Mouse (Mus musculus): ENCODE results near the gene Gm11549. TPM values are rescaled to one million over a fixed set of nuclear protein-coding genes. Genes with fewer than 3 reads are reported as not detected.
A peak's percentile ranks its signal among the peaks of the same experiment; 100 is the strongest.

Gm11549 gene
- 0.05 TPM in 1 of 2 replicates, not detected in the other for polyA plus RNA-seq (2015; fragmentation: Nextera tagmentation; extraction: Ambion mirVana)

DNA sequence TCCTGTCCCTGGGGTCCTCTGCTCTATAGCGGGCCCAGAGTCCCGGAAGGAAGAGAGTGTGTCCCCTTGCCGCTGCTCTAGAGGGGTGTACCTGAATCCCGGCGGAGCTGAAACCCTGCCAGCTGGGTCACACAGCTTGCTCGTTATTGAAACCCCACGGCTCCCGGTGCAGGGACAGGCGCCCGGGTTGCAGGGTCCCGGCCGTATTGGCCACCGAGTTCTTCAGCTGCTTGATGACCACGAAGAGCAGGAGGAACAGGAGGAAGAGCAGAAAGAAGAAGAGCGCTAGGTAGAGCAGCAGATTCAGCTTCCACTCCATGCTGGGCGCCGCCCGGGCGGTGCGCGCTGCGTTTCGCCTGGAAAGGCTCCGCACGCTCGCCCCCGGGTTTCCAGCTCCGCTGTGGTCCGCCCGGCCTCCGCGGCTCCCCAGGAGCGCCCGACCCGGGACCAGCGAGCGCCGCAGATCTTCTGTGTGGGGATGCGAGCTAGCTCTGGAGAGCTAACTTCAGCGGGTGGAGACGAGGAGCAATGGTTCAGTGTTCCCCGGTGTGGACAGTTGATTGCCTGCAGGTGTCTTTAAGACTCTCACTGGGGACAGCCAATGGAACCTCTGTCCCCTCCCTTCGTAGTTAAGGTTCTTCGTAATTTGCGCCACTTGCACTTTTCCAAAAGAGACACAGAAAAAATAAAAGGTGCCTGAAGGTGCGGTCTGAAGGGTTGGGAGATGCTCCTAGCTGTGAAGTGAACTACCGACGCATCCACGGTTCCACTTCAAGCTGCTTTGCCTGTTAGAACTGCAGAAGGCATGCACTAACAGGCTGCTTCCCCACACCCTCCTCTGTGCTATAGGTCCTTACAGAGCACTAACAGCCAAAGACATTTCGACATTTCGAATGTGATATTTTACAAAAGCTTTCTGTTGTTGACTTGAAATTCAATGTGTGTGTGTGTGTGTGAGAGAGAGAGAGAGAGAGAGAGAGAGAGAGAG is at the start of gene Gm11549:
Gene Gm11549, minus strand, starts transcription at position 741 of the 988 bp plus-strand sequence.
- H3K27ac ChIP-seq (replicated peaks), result no peak within 1 kb of the TSS
- H3K27me3 ChIP-seq, result peaks cover 33% of the 10 kb centered on the region
- peak within 1 kb of the TSS; percentile 12; the same call in 1 of the 2 replicates for H3K9ac ChIP-seq
- H3K4me2 ChIP-seq (replicated peaks), result peak within 1 kb of the TSS; percentile 95
- H3K36me3 ChIP-seq, result no peaks in the 10 kb centered on the region
- peaks cover 9% of the 10 kb centered on the region for H3K4me1 ChIP-seq
- peak within 1 kb of the TSS; percentile 47 for H3K4me3 ChIP-seq (replicated peaks)
- no peaks in the 10 kb centered on the region for H3K9me3 ChIP-seq (replicated peaks)
- 1% methylated on average over 49 of the region's 51 CpGs for WGBS
- ATAC-seq (ENCODE audit: insufficient number of reproducible peaks, low FRiP score, low TSS enrichment, low read depth), result 0 out of 2 replicates have a peak, but pooled peaks have one; percentile 24

DNA sequence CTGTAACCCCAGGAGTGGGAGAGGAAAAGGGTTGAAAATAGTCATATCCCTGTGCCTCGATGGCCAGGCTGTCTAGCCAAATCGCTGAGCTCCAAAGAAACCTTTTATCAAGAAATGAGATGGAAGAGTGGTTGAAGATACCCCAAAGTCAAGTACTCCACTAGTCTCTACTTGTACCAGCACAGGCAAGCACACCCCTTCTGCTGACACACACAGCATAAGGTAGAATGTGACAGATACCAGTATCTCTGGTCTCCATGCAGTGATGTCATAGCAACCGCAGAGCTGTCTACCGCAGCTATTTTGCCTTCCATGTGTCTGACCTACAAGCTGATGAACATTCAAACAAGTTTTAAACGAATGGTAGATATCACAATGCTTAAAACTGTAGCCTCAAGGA is 48.2 kb upstream of the Gm11549 start:
- peak overlapping the region; percentile 83 for H3K4me3 ChIP-seq (replicated peaks)
- ATAC-seq (ENCODE audit: insufficient number of reproducible peaks, low FRiP score, low TSS enrichment, low read depth), result no peak
- peaks cover 24% of the 10 kb centered on the region for H3K4me1 ChIP-seq
- H3K36me3 ChIP-seq, result peaks cover 43% of the 10 kb centered on the region
- 87% methylated on average over 5 of the region's 5 CpGs for WGBS
- no peaks in the 10 kb centered on the region for H3K9me3 ChIP-seq (replicated peaks)
- no peak overlapping the region for H3K9ac ChIP-seq
- peak overlapping the region; percentile 86 for H3K4me2 ChIP-seq (replicated peaks)
- H3K27ac ChIP-seq (replicated peaks), result no peak overlapping the region
- H3K27me3 ChIP-seq, result no peaks in the 10 kb centered on the region

DNA sequence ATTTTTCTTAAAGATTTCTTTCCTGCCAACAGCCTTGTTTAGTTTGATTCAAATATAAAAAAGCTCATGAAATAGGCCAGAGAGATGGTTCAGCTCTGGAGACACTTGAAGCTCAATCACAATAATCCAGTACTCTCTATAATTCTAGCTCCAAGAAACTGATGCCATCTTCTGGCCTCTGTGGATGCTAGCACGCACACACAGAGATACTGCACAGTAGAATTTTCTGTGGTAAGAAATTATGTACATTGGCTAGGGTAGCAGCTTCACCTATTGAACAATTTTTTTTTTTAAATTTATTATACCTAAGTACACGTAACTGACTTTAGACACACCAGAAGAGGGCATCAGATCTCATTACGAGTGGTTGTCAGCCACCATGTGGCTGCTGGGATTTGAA is 42.1 kb upstream of the Gm11549 start:
- no peak overlapping the region for H3K4me2 ChIP-seq (replicated peaks)
- WGBS, result 90% methylated on average over 3 of the region's 3 CpGs
- no peak overlapping the region for H3K9ac ChIP-seq
- no peaks in the 10 kb centered on the region for H3K9me3 ChIP-seq (replicated peaks)
- no peaks in the 10 kb centered on the region for H3K4me1 ChIP-seq
- no peak overlapping the region for H3K4me3 ChIP-seq (replicated peaks)
- no peak overlapping the region for H3K27ac ChIP-seq (replicated peaks)
- ATAC-seq (ENCODE audit: insufficient number of reproducible peaks, low FRiP score, low TSS enrichment, low read depth), result no peak
- peaks cover 85% of the 10 kb centered on the region for H3K36me3 ChIP-seq
- no peaks in the 10 kb centered on the region for H3K27me3 ChIP-seq

DNA sequence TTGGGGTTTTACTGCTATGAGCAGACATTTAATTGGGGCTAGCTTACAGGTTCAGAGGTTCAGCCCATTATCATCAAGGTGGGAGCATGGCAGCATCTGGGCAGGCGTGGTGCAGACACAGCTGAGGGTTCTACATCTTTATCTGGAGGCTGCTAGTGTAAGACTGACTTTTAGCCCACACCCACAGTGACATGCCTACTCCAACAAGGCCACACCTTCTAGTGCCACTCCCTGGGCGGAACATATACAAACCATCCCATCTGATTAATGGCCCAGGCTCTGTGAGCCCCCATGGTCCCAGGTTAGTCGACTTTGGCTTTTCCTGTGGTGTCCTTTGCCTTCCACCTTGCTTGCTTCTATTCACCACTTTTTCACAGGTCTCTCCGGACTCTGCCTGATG is 38.0 kb upstream of the Gm11549 start:
- Histone ChIP-seq H3K4me3 (replicated peaks) (no peak overlapping the region), H3K4me2 (replicated peaks) (no peak overlapping the region), H3K36me3 (peaks cover 87% of the 10 kb centered on the region), H3K4me1 (no peaks in the 10 kb centered on the region), H3K27ac (replicated peaks) (no peak overlapping the region), H3K9ac (no peak overlapping the region), H3K9me3 (replicated peaks) (no peaks in the 10 kb centered on the region), H3K27me3 (no peaks in the 10 kb centered on the region)
- no peak for ATAC-seq (ENCODE audit: insufficient number of reproducible peaks, low FRiP score, low TSS enrichment, low read depth)
- 83% methylated on average over 4 of the region's 4 CpGs for WGBS

DNA sequence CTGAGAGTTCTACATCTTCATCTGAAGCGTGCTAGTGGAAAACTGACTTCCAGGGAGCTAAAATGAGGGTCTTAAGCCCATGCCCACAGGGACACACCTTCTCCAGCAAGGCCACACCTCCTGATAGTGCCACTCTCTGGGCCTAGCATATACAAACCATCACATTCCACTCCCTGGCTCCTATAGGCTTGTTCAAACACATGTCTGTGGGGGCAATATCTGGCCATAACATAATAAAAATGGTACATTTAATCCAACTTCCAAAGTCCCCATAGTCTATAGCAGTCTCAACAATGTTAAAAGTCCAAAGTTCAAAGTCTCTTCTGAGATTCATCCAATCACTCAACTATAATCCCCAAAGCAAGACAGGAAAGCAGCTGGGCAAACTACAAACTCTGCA is 36.0 kb upstream of the Gm11549 start:
- no peak for ATAC-seq (ENCODE audit: insufficient number of reproducible peaks, low FRiP score, low TSS enrichment, low read depth)
- Histone ChIP-seq H3K9me3 (replicated peaks) (no peaks in the 10 kb centered on the region), H3K4me3 (replicated peaks) (no peak overlapping the region), H3K4me1 (0 out of 2 replicates have a peak, but pooled peaks cover 6% of the 10 kb centered on the region), H3K4me2 (replicated peaks) (no peak overlapping the region), H3K36me3 (peaks cover 75% of the 10 kb centered on the region), H3K9ac (no peak overlapping the region), H3K27ac (replicated peaks) (no peak overlapping the region), H3K27me3 (no peaks in the 10 kb centered on the region)
- WGBS, result 96% methylated on average over 1 of the region's 1 CpGs

DNA sequence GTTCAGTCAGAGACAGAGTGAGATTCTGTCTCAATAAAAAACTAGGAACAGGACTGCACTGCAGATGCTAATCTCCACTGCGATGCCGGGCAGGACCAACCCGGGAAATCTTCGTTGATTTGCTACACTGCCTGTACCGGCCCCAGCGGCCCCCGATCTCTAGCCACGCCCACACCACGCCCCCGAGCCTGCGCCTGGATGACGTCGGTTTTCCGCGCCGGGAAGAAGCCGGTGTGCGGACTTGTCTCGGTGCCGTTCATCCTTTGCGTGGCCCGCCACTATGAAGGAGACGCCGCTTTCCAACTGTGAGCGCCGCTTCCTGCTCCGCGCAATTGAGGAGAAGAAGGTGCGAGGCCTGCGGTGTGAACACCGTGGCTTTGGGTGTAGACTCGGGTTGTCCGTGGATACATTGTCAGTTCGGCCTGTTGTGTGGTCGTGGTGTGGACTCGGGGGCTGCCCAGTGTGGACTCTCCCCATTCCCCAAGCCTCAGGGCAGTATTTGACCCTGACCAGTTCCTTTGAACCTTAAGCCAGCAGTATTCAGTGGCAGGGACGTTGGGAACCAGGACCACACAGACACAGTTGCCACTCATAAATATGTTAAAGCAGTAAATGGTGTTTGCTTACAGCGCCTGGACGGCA is 30.9 kb upstream of the Gm11549 start, which contains the start of gene Exosc9:
Gene Exosc9, plus strand, starts transcription at position 201 of the 642 bp plus-strand sequence.
- H3K36me3 ChIP-seq, result peaks cover 33% of the 10 kb centered on the region
- ATAC-seq (ENCODE audit: insufficient number of reproducible peaks, low FRiP score, low TSS enrichment, low read depth), result peak; percentile 93
- H3K27ac ChIP-seq (replicated peaks), result peak within 1 kb of the TSS; percentile 55
- peaks cover 17% of the 10 kb centered on the region for H3K4me1 ChIP-seq
- peak within 1 kb of the TSS; percentile 83 for H3K4me2 ChIP-seq (replicated peaks)
- WGBS, result under 1% methylated on average over 39 of the region's 39 CpGs
- no peaks in the 10 kb centered on the region for H3K9me3 ChIP-seq (replicated peaks)
- peak within 1 kb of the TSS; percentile 66 for H3K9ac ChIP-seq
- peak within 1 kb of the TSS; percentile 81 for H3K4me3 ChIP-seq (replicated peaks)
- H3K27me3 ChIP-seq, result no peaks in the 10 kb centered on the region

DNA sequence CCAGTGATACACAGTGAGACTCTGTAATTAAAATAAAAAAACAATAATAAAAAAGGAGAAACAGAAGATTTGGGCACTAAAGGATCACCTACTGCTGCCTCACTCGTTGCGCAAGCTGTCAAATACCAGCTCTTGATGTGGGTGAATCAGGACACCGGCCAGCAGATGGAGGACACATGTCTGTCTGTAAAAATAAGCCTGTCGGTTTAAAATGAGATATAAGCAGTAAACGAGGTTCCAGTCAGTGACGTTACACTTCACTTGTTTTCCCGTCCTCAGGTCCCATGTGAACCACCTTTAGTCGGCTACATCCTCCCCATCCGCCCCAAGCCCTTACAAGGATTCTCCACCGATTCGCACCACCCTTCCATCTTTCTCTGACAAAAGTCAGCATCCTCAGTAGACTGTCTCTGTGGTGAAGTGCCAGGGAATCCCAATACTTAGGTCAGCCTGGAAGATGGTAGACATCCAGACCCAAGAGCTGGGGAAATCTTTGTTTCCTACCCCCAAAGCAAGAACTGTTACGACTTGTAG is 30.3 kb upstream of the Gm11549 start:
- ATAC-seq (ENCODE audit: insufficient number of reproducible peaks, low FRiP score, low TSS enrichment, low read depth), result peak; percentile 32; the same call in 1 of the 2 replicates
- peak overlapping the region; percentile 81 for H3K4me3 ChIP-seq (replicated peaks)
- H3K9ac ChIP-seq, result peak overlapping the region; percentile 42; the same call in 1 of the 2 replicates
- H3K36me3 ChIP-seq, result peaks cover 27% of the 10 kb centered on the region
- no peaks in the 10 kb centered on the region for H3K9me3 ChIP-seq (replicated peaks)
- H3K4me1 ChIP-seq, result peaks cover 17% of the 10 kb centered on the region
- no peaks in the 10 kb centered on the region for H3K27me3 ChIP-seq
- WGBS, result 9% methylated on average over 12 of the region's 12 CpGs
- peak overlapping the region; percentile 48 for H3K27ac ChIP-seq (replicated peaks)
- H3K4me2 ChIP-seq (replicated peaks), result peak overlapping the region; percentile 83

DNA sequence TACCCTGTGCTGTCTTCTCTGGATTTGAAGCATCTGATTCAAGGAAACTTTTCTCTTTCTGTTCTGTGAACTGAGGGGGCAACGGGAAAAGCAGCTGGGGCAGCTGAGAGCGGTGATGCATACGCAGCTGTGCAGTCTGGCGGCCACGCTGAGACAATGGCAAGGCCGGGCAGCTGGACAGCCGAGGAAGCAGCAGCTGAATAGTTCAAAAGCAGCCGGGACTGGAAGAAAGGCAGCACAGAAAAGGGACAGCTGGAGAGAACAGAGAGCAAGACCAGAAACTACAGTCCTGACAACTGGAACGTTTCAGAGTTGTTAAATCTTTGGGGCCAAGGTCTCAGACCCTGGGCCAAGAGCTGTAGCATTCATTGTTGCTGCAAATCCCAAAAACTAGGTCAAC is 29.7 kb upstream of the Gm11549 start:
- Histone ChIP-seq H3K9me3 (replicated peaks) (no peaks in the 10 kb centered on the region), H3K27ac (replicated peaks) (peak overlapping the region; percentile 48; the same call in 1 of the 2 replicates), H3K27me3 (no peaks in the 10 kb centered on the region), H3K4me1 (peaks cover 17% of the 10 kb centered on the region), H3K4me2 (replicated peaks) (peak overlapping the region; percentile 83), H3K36me3 (peaks cover 21% of the 10 kb centered on the region), H3K4me3 (replicated peaks) (peak overlapping the region; percentile 81), H3K9ac (no peak overlapping the region)
- peak; percentile 29; the same call in 1 of the 2 replicates for ATAC-seq (ENCODE audit: insufficient number of reproducible peaks, low FRiP score, low TSS enrichment, low read depth)
- WGBS, result 37% methylated on average over 9 of the region's 9 CpGs

DNA sequence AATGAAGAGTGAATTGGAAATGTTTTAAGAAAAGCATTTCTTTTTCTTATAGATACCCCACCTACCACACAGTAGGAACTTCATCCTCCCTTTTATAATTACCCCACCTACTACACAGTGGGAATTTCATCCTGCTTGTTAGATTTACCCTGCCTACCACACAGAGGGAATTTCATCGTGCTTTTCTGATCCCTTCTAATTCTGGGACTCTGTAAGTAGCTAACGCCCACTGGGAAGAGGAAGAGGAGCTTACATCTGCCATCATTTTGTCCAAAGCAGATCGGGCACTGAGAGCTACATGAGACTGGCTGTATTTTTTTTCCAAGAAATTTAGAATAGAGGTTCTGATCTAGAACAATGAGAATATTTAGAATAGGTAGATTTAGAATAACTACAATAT is 23.3 kb upstream of the Gm11549 start:
- WGBS, result 72% methylated on average over 3 of the region's 3 CpGs
- Histone ChIP-seq H3K9me3 (replicated peaks) (no peaks in the 10 kb centered on the region), H3K4me1 (no peaks in the 10 kb centered on the region), H3K27ac (replicated peaks) (no peak overlapping the region), H3K4me2 (replicated peaks) (no peak overlapping the region), H3K36me3 (no peaks in the 10 kb centered on the region), H3K27me3 (no peaks in the 10 kb centered on the region), H3K4me3 (replicated peaks) (no peak overlapping the region), H3K9ac (no peak overlapping the region)
- ATAC-seq (ENCODE audit: insufficient number of reproducible peaks, low FRiP score, low TSS enrichment, low read depth), result no peak

DNA sequence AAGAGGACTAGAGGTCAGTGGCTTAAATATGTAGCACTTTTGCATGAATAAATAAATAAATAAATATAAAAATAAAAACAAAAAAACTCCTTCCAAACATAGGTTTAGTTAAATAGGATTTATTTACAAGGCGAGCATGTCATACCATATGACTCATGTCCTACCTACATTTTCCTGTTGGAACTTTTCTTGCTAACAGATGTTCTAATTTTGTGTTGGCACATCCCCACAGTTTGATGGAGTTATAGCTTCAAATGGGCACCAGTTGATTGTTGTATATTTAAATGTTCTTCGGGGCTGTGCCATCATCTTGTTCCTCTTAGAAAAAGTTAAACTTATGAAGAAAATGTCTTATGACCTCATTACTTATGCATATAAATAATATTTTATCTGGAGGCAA is 19.8 kb upstream of the Gm11549 start:
- no peaks in the 10 kb centered on the region for H3K4me1 ChIP-seq
- no peak for ATAC-seq (ENCODE audit: insufficient number of reproducible peaks, low FRiP score, low TSS enrichment, low read depth)
- no peak overlapping the region for H3K27ac ChIP-seq (replicated peaks)
- H3K4me3 ChIP-seq (replicated peaks), result no peak overlapping the region
- H3K9me3 ChIP-seq (replicated peaks), result no peaks in the 10 kb centered on the region
- no peak overlapping the region for H3K4me2 ChIP-seq (replicated peaks)
- H3K27me3 ChIP-seq, result no peaks in the 10 kb centered on the region
- WGBS, result 86% methylated on average over 2 of the region's 2 CpGs
- H3K36me3 ChIP-seq, result no peaks in the 10 kb centered on the region
- no peak overlapping the region for H3K9ac ChIP-seq

DNA sequence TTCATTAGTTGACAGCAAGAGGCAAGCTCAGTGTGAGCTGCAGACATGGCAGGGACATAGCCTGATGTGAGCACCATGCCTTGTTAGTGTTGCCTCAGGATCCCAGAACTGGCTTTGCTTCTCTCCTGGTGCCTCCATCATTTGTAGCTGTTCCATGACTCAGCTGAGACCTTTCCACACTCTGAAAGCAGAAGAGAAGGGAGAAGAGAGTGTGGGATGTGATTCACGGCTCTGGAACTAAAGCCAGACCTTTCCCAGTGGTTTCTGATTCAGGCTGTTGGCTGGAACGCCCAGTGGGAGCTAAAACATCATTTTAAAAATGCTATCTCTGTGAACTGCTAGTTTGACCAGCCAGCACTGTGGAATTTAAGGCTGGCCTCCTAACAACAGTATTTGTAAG is 19.1 kb upstream of the Gm11549 start:
- Histone ChIP-seq H3K4me1 (no peaks in the 10 kb centered on the region), H3K27me3 (no peaks in the 10 kb centered on the region), H3K9me3 (replicated peaks) (no peaks in the 10 kb centered on the region), H3K4me3 (replicated peaks) (no peak overlapping the region), H3K27ac (replicated peaks) (no peak overlapping the region), H3K36me3 (no peaks in the 10 kb centered on the region), H3K9ac (no peak overlapping the region), H3K4me2 (replicated peaks) (no peak overlapping the region)
- ATAC-seq (ENCODE audit: insufficient number of reproducible peaks, low FRiP score, low TSS enrichment, low read depth), result no peak
- WGBS, result 69% methylated on average over 2 of the region's 2 CpGs
